Mouse (Mus musculus) erythroblast, embryonic 14.5 days (primary cell): ENCODE measurements around the gene Mrps34. TPM values are rescaled to one million over a fixed set of nuclear protein-coding genes. Genes with fewer than 3 reads are reported as not detected.
A peak's percentile ranks its signal among the peaks of the same experiment; 100 is the strongest.

Experiments
- H3K27me3 ChIP-seq: 2 replicates; pipeline ENCODE4 v1.6.1; 2012; ENCODE audit warnings: inconsistent platforms; ENCODE audit not compliant: control insufficient read depth
- H3K36me3 ChIP-seq: 2 replicates; pipeline ENCODE4 v1.6.1; 2012; ENCODE audit warnings: mild to moderate bottlenecking, inconsistent platforms; ENCODE audit not compliant: control insufficient read depth
- H3K4me1 ChIP-seq: 2 replicates; pipeline ENCODE4 v1.6.1; 2012; ENCODE audit warnings: inconsistent platforms; ENCODE audit not compliant: control insufficient read depth
- H3K4me3 ChIP-seq: replicated peaks from 2 replicates; pipeline ENCODE3; 2012; ENCODE audit warnings: moderate library complexity, mild to moderate bottlenecking, inconsistent platforms
- H3K9me3 ChIP-seq: 2 replicates; pipeline ENCODE4 v1.6.1; 2012; ENCODE audit warnings: low read length, inconsistent platforms, mixed read lengths; ENCODE audit not compliant: control insufficient read depth
- GATA1 ChIP-seq: IDR thresholded peaks from 2 replicates; pipeline ENCODE4 v1.6.1; 2012; ENCODE audit warnings: low read length, inconsistent platforms, mixed read lengths
- TAL1 ChIP-seq: IDR thresholded peaks from 3 replicates; pipeline ENCODE4 v1.6.1; 2012; ENCODE audit warnings: low read length, inconsistent platforms, mixed read lengths
- polyA plus RNA-seq: library from polyadenylated mRNA; stranded (reverse); fragments of >175 nt; gene quantifications from 2 replicates; pipeline ENCODE4 v1.2.3, GENCODE M21; 2012

Mrps34 gene
- polyA plus RNA-seq, 1 experiment = 6.4 TPM

GRCm38 (mm10) chr17:24856589-24856988, 38.3 kb upstream of the Mrps34 start:
- no peaks in the 10 kb centered on the region for H3K27me3 ChIP-seq
- no peak overlapping the region for H3K4me3 ChIP-seq
- TF ChIP-seq TAL1 (no peak), GATA1 (no peak)
- H3K36me3 ChIP-seq = peaks cover 90% of the 10 kb centered on the region
- peaks cover 71% of the 10 kb centered on the region for H3K4me1 ChIP-seq
- no peaks in the 10 kb centered on the region for H3K9me3 ChIP-seq

- H3K36me3 ChIP-seq = peaks cover 96% of the 10 kb centered on the region
- peaks cover 64% of the 10 kb centered on the region for H3K4me1 ChIP-seq
- H3K9me3 ChIP-seq = no peaks in the 10 kb centered on the region
- H3K27me3 ChIP-seq = no peaks in the 10 kb centered on the region
- peak overlapping the region; percentile 17 for H3K4me3 ChIP-seq
- TF ChIP-seq TAL1 (no peak), GATA1 (no peak)
Observed at GRCm38 (mm10) chr17:24857831-24858470, 37.0 kb upstream of the Mrps34 start.

DNA sequence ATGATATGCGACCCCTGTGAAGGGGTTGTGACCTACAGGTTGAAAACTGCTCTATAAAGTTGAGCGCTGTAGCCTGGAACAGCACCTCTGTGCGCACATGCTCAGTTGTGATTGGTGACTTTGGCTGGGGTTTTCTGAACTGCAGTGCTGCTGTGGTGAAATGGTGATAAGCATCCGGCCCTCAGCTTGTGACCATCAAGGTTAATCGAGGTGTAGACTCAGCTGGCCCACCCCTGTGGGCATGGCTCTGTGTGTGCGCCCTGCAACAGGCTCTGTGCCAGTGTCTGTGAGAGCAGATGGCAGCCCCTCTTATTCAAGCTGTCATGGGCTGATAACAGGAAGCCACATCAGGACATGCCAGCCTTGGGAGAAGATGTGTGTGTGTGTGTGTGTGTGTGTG, 35.9 kb upstream of the Mrps34 start:
- peak overlapping the region; percentile 5 for H3K4me3 ChIP-seq
- H3K9me3 ChIP-seq = no peaks in the 10 kb centered on the region
- peaks cover 61% of the 10 kb centered on the region for H3K4me1 ChIP-seq
- H3K36me3 ChIP-seq = peaks cover 96% of the 10 kb centered on the region
- H3K27me3 ChIP-seq = no peaks in the 10 kb centered on the region
- TF ChIP-seq TAL1 (peak; percentile 85), GATA1 (peak; percentile 43; the same call in 1 of the 2 replicates)

GRCm38 (mm10) chr17:24860076-24860475, 34.8 kb upstream of the Mrps34 start:
- no peaks in the 10 kb centered on the region for H3K27me3 ChIP-seq
- peaks cover 62% of the 10 kb centered on the region for H3K4me1 ChIP-seq
- no peaks in the 10 kb centered on the region for H3K9me3 ChIP-seq
- TF ChIP-seq GATA1 (no peak), TAL1 (no peak)
- H3K4me3 ChIP-seq = peak overlapping the region; percentile 46
- H3K36me3 ChIP-seq = peaks cover 96% of the 10 kb centered on the region

- no peaks in the 10 kb centered on the region for H3K9me3 ChIP-seq
- TF ChIP-seq GATA1 = no peak
- no peak for TF ChIP-seq TAL1
- no peaks in the 10 kb centered on the region for H3K27me3 ChIP-seq
- H3K36me3 ChIP-seq = peaks cover 96% of the 10 kb centered on the region
- H3K4me3 ChIP-seq = no peak overlapping the region
- H3K4me1 ChIP-seq = peaks cover 48% of the 10 kb centered on the region
Observed at GRCm38 (mm10) chr17:24861785-24862184, 33.1 kb upstream of the Mrps34 start.

- Histone ChIP-seq H3K4me1 (peaks cover 9% of the 10 kb centered on the region), H3K9me3 (no peaks in the 10 kb centered on the region), H3K27me3 (peaks cover 4% of the 10 kb centered on the region; the same call in 1 of the 2 replicates), H3K36me3 (peaks cover 70% of the 10 kb centered on the region), H3K4me3 (no peak within 1 kb of the TSS)
- TF ChIP-seq TAL1 (no peak), GATA1 (no peak)
Observed at GRCm38 (mm10) chr17:24865776-24866175, 29.1 kb upstream of the Mrps34 start, which contains the start of gene Igfals. Gene Igfals, plus strand, starts transcription at chr17:24865997.

GRCm38 (mm10) chr17:24867914-24868313, 27.0 kb upstream of the Mrps34 start:
- peaks cover 49% of the 10 kb centered on the region for H3K36me3 ChIP-seq
- H3K9me3 ChIP-seq = no peaks in the 10 kb centered on the region
- TF ChIP-seq GATA1 (no peak), TAL1 (no peak)
- H3K27me3 ChIP-seq = peaks cover 4% of the 10 kb centered on the region; the same call in 1 of the 2 replicates
- peaks cover 1% of the 10 kb centered on the region for H3K4me1 ChIP-seq
- H3K4me3 ChIP-seq = no peak overlapping the region

GRCm38 (mm10) chr17:24873695-24874404, 21.1 kb upstream of the Mrps34 start:
- H3K4me3 ChIP-seq = no peak overlapping the region
- TF ChIP-seq GATA1 (no peak), TAL1 (no peak)
- H3K9me3 ChIP-seq = no peaks in the 10 kb centered on the region
- H3K27me3 ChIP-seq = peaks cover 4% of the 10 kb centered on the region
- no peaks in the 10 kb centered on the region for H3K36me3 ChIP-seq
- peaks cover 8% of the 10 kb centered on the region for H3K4me1 ChIP-seq

- Histone ChIP-seq H3K9me3 (no peaks in the 10 kb centered on the region), H3K4me1 (peaks cover 8% of the 10 kb centered on the region), H3K27me3 (peaks cover 3% of the 10 kb centered on the region), H3K36me3 (no peaks in the 10 kb centered on the region), H3K4me3 (no peak overlapping the region)
- TF ChIP-seq TAL1 (no peak), GATA1 (no peak)
Observed at GRCm38 (mm10) chr17:24874405-24874745, 20.5 kb upstream of the Mrps34 start.

- Histone ChIP-seq H3K4me3 (no peak overlapping the region), H3K9me3 (no peaks in the 10 kb centered on the region), H3K27me3 (no peaks in the 10 kb centered on the region; the same call in none of the 2 replicates), H3K4me1 (peaks cover 8% of the 10 kb centered on the region), H3K36me3 (peaks cover 2% of the 10 kb centered on the region; the same call in 1 of the 2 replicates)
- no peak for TF ChIP-seq GATA1
- no peak for TF ChIP-seq TAL1
Observed at GRCm38 (mm10) chr17:24874989-24875388, 19.9 kb upstream of the Mrps34 start.
